Mouse (Mus musculus) megakaryocyte, embryonic 14.5 days (primary cell): ENCODE results near the gene Fos.

Experiments used
- FLI1 ChIP-seq: IDR thresholded peaks from 2 replicates; pipeline ENCODE4 v1.6.1; 2012; ENCODE audit warnings: low read length, inconsistent platforms, mixed read lengths
- GATA1 ChIP-seq: IDR thresholded peaks from 3 replicates; pipeline ENCODE4 v1.6.1; 2012; ENCODE audit warnings: mixed read lengths, low read length, inconsistent platforms, borderline replicate concordance

DNA sequence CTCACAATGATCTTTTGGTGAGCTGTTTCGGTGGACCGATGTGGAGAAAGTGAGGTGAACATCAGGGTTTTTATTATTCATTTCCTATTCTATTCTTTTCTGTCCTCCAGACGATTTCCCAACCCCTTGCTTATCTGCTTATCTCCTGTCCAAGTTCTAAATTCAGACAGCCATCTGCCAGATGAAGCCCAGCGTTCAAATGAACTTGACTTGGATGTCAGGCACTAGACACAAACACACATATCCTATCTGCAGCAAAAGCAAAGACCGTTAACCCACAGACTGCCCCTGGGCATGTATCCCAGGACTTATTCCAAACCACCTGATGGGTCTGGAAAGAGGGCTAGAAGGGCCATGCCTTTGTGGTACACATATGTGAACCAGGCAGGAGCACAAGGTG lies 9.3 kb upstream of the Fos start:
- no peak for TF ChIP-seq FLI1
- TF ChIP-seq GATA1, result no peak
